Mouse (Mus musculus) heart, embryonic 14.5 days (tissue): ENCODE results near the gene Smc4. TPM values are rescaled to one million over a fixed set of nuclear protein-coding genes. Genes with fewer than 3 reads are reported as not detected.
A peak's percentile ranks its signal among the peaks of the same experiment; 100 is the strongest.

Experiments used
- ATAC-seq: fragments of 200-750 bp; cut with Nextera tagmentation; 2 replicates; pipeline ENCODE4 v1.8.0; 2017; ENCODE audit warnings: low read depth, moderate TSS enrichment; ENCODE audit not compliant: insufficient number of reproducible peaks, insufficient read depth, low FRiP score
- H3K27ac ChIP-seq, 2 experiments: fragments of 200-500 bp in 1 of 2; fragments of 300-500 bp in 1 of 2; sonication (generic) in 1 of 2; replicated peaks in 1 of 2; 2 replicates each; pipeline ENCODE4 v1.5.1; 2012 to 2014; ENCODE audit warnings: low read depth in 2 of 2, low read length in 2 of 2, control low read depth in 1 of 2, mild to moderate bottlenecking in 1 of 2, mixed read lengths in 1 of 2; ENCODE audit not compliant: control insufficient read depth in 1 of 2, insufficient read depth in 1 of 2
- H3K27me3 ChIP-seq: fragments of 300-500 bp; sonication (generic); 2 replicates; pipeline ENCODE4 v1.6.1; 2014; ENCODE audit warnings: mild to moderate bottlenecking, low read length, control low read depth; ENCODE audit not compliant: control insufficient read depth, insufficient read depth
- H3K36me3 ChIP-seq: fragments of 300-500 bp; sonication (generic); 2 replicates; pipeline ENCODE4 v1.6.1; 2014; ENCODE audit warnings: mild to moderate bottlenecking, control low read depth, low read length, mixed read lengths; ENCODE audit not compliant: control insufficient read depth, insufficient read depth
- H3K4me1 ChIP-seq, 2 experiments: fragments of 200-500 bp in 1 of 2; fragments of 300-500 bp in 1 of 2; sonication (generic) in 1 of 2; 2 replicates each; pipeline ENCODE4 v1.6.1; 2012 to 2014; ENCODE audit warnings: low read length in 2 of 2, control low read depth in 1 of 2, mixed read lengths in 1 of 2; ENCODE audit not compliant: control insufficient read depth in 2 of 2, insufficient read depth in 2 of 2
- H3K4me2 ChIP-seq: fragments of 300-500 bp; sonication (generic); 2 replicates; pipeline ENCODE4 v1.6.1; 2014; ENCODE audit warnings: mild to moderate bottlenecking, low read length
- H3K4me3 ChIP-seq, 2 experiments: fragments of 200-500 bp in 1 of 2; fragments of 300-500 bp in 1 of 2; sonication (generic) in 1 of 2; 2 replicates each; pipeline ENCODE4 v1.5.1; 2012 to 2014; ENCODE audit warnings: low read length in 2 of 2, mild to moderate bottlenecking in 2 of 2, control low read depth in 1 of 2, low read depth in 1 of 2, moderate library complexity in 1 of 2; ENCODE audit not compliant: control insufficient read depth in 1 of 2, insufficient read depth in 1 of 2
- H3K9ac ChIP-seq: fragments of 300-500 bp; sonication (generic); 2 replicates; pipeline ENCODE4 v1.6.1; 2014; ENCODE audit warnings: mild to moderate bottlenecking, low read length
- H3K9me3 ChIP-seq: fragments of 300-500 bp; sonication (generic); 2 replicates; pipeline ENCODE4 v1.6.1; 2016; ENCODE audit warnings: low read length, control low read depth; ENCODE audit not compliant: control insufficient read depth
- WGBS: fragments of 180-500 bp; shearing (Covaris S2); extraction: QIAGEN DNeasy Blood & Tissue Kit; methylation state at CpG from one replicate; pipeline ENCODE4 v1.1.7; 2014; 5-methylcytosine and 5-hydroxymethylcytosine counted together
- polyA plus RNA-seq: library from polyadenylated mRNA; unstranded; fragments of >200 nt; fragmentation: Nextera tagmentation; extraction: Ambion mirVana; gene quantifications from 2 replicates; pipeline ENCODE4 v1.2.1, GENCODE M21; 2014

Gene Smc4
- polyA plus RNA-seq, result 150 and 151 TPM in 2 replicates

- Histone ChIP-seq H3K9ac (peak within 1 kb of the TSS; percentile 87), H3K4me2 (peak within 1 kb of the TSS; percentile 81), H3K4me3 (peak within 1 kb of the TSS; percentile 70 to 99), H3K36me3 (peaks cover 7% of the 10 kb centered on the region), H3K27ac (peak within 1 kb of the TSS; percentile 97), H3K9me3 (no peaks in the 10 kb centered on the region), H3K4me1 (peaks cover 0 to 11% of the 10 kb centered on the region in 2 experiments; a peak in 2 of 4 replicates), H3K27me3 (no peaks in the 10 kb centered on the region)
- ATAC-seq, result peak; percentile 93
- WGBS, result under 1% methylated on average over 75 of the region's 76 CpGs
Measured at GRCm38 (mm10) chr3:69004437-69005337, at the start of gene Smc4, which contains the start of gene Ift80. Gene Smc4, plus strand, starts transcription at chr3:69004738. Gene Ift80, minus strand, starts transcription at chr3:69004570.

- Histone ChIP-seq H3K9me3 (no peaks in the 10 kb centered on the region), H3K27me3 (no peaks in the 10 kb centered on the region), H3K9ac (no peak overlapping the region), H3K4me1 (no peaks in the 10 kb centered on the region), H3K4me2 (no peak overlapping the region), H3K36me3 (peaks cover 4% of the 10 kb centered on the region), H3K27ac (no peak overlapping the region), H3K4me3 (no peak overlapping the region)
- WGBS, result 59% methylated on average over 4 of the region's 4 CpGs
- no peak for ATAC-seq
Measured at GRCm38 (mm10) chr3:68956454-68956853, 48.1 kb upstream of the Smc4 start.

- H3K9ac ChIP-seq, result no peak overlapping the region
- 83% methylated on average over 3 of the region's 3 CpGs for WGBS
- ATAC-seq, result no peak
Measured at GRCm38 (mm10) chr3:68957413-68957812, 47.1 kb upstream of the Smc4 start.

GRCm38 (mm10) chr3:68964682-68965081, 39.9 kb upstream of the Smc4 start:
- Histone ChIP-seq H3K27ac (no peak overlapping the region), H3K9me3 (0 out of 2 replicates have a peak, but pooled peaks cover 4% of the 10 kb centered on the region), H3K27me3 (no peaks in the 10 kb centered on the region), H3K4me1 (peaks cover 0 to 2% of the 10 kb centered on the region in 2 experiments; a peak in 1 of 4 replicates), H3K4me3 (no peak overlapping the region), H3K9ac (no peak overlapping the region), H3K36me3 (peaks cover 17% of the 10 kb centered on the region), H3K4me2 (no peak overlapping the region)
- no peak for ATAC-seq

More at GRCm38 (mm10) chr3:68957413-68957812, 47.1 kb upstream of the Smc4 start:
- H3K27me3 ChIP-seq, result no peaks in the 10 kb centered on the region
- H3K9me3 ChIP-seq, result no peaks in the 10 kb centered on the region
- H3K27ac ChIP-seq, result no peak overlapping the region
- H3K4me1 ChIP-seq, result no peaks in the 10 kb centered on the region
- H3K36me3 ChIP-seq, result peaks cover 6% of the 10 kb centered on the region
- no peak overlapping the region for H3K4me2 ChIP-seq
- H3K4me3 ChIP-seq, result no peak overlapping the region

- Histone ChIP-seq H3K4me3 (no peak overlapping the region), H3K27ac (no peak overlapping the region), H3K9ac (no peak overlapping the region), H3K36me3 (peaks cover 11% of the 10 kb centered on the region), H3K4me2 (no peak overlapping the region), H3K4me1 (peaks cover 0 to 2% of the 10 kb centered on the region in 2 experiments; a peak in 1 of 4 replicates), H3K9me3 (0 out of 2 replicates have a peak, but pooled peaks cover 4% of the 10 kb centered on the region), H3K27me3 (no peaks in the 10 kb centered on the region)
- 93% methylated on average over 6 of the region's 6 CpGs for WGBS
- no peak for ATAC-seq
Measured at GRCm38 (mm10) chr3:68966527-68967285, 37.8 kb upstream of the Smc4 start.

- Histone ChIP-seq H3K9me3 (0 out of 2 replicates have a peak, but pooled peaks cover 4% of the 10 kb centered on the region), H3K36me3 (peaks cover 11% of the 10 kb centered on the region), H3K4me2 (no peak overlapping the region), H3K9ac (no peak overlapping the region), H3K27me3 (no peaks in the 10 kb centered on the region), H3K4me3 (no peak overlapping the region), H3K27ac (no peak overlapping the region), H3K4me1 (peaks cover 0 to 2% of the 10 kb centered on the region in 2 experiments; a peak in 1 of 4 replicates)
- ATAC-seq, result no peak
- WGBS, result 14% methylated on average over 6 of the region's 6 CpGs
Measured at GRCm38 (mm10) chr3:68967404-68967803, 37.1 kb upstream of the Smc4 start.

- Histone ChIP-seq H3K27me3 (no peaks in the 10 kb centered on the region), H3K4me2 (no peak overlapping the region)
- 86% methylated on average over 3 of the region's 3 CpGs for WGBS
Measured at GRCm38 (mm10) chr3:68969091-68969590, 35.4 kb upstream of the Smc4 start.

More at GRCm38 (mm10) chr3:68969091-68969590, 35.4 kb upstream of the Smc4 start:
- H3K36me3 ChIP-seq, result peaks cover 11% of the 10 kb centered on the region
- no peak overlapping the region for H3K4me3 ChIP-seq
- H3K27ac ChIP-seq, result no peak overlapping the region
- no peak for ATAC-seq
- no peak overlapping the region for H3K9ac ChIP-seq
- 0 out of 2 replicates have a peak, but pooled peaks cover 4% of the 10 kb centered on the region for H3K9me3 ChIP-seq
- peaks cover 0 to 2% of the 10 kb centered on the region in 2 experiments; a peak in 1 of 4 replicates for H3K4me1 ChIP-seq
